Mouse (Mus musculus) induced T-regulatory cell, adult 2 months (primary cell): ENCODE results near the gene Gm136.

ENCODE experiments used
- DNase-seq: peaks from one replicate; pipeline ENCODE4 v3.0.0-alpha.2; 2012; ENCODE audit warnings: low read depth

The Gm136 gene

DNA sequence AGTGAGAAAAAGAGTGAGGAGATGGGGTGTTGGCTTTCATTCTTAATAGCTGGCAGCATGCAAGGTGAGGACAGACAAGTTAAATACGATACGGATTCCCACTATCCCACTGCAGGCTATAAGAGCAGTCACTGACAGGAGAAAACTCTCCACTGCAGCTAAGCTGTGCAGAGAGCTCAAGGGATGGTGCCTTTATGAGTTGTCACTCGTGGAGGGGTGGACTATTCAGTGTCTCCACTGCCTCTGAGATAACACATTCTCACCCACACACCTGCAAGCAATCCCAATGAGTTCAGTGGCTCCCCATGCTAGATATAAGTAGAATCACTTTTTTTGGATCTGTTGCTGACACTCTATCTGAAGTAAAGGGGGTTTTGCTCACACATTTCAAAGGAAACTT, 47.9 kb downstream of the Gm136 start:
- no peak for DNase-seq

- DNase-seq, result no peak
Observed at GRCm38 (mm10) chr4:34707248-34707647, 48.8 kb downstream of the Gm136 start.

DNA sequence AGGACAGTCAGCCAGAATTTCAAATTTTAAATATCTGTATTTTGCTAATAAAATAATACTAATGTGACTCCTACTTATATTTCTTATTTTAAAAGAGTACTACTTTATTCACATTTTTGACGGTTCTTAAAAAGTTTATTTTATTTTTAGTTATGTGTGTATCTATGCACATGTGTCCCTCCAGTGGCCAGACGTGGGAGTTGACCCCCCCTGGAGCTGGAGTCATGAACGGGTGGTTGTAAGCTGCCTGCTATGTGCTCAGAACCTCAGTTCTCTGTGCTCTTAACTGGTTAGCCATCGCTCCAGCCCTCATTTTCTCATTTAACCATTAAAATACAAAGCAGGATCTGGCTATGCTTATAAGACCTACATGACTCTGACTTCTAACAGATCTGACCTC, 53.0 kb downstream of the Gm136 start:
- no peak for DNase-seq

GRCm38 (mm10) chr4:34702231-34702630, 53.8 kb downstream of the Gm136 start:
- DNase-seq, result no peak

- DNase-seq, result peak; percentile 68
Observed at GRCm38 (mm10) chr4:34701528-34701927, 54.5 kb downstream of the Gm136 start.
